ENCODE assay signal across 8 mouse cellular contexts in genomic region chr1:78008811-78009410, GRCm38 (mm10).
A peak's percentile ranks its signal among the peaks of the same experiment; 100 is the strongest.
DNase-seq lines count a peak whose midpoint lies in the region; ATAC-seq and TF ChIP-seq lines count a peak whose summit lies in the region.

No protein-coding gene starts in this region.

- H3K9me3 ChIP-seq in intestine, postnatal 0 days (ENCODE audit: control insufficient read depth): no peaks in the 10 kb centered on the region

- H3K36me3 ChIP-seq in intestine, postnatal 0 days (ENCODE audit: control insufficient read depth, insufficient read depth): no peaks in the 10 kb centered on the region

- no peaks in the 10 kb centered on the region for H3K4me1 ChIP-seq in intestine, postnatal 0 days (replicated peaks; ENCODE audit: control insufficient read depth, insufficient read depth, low read length)

- TF ChIP-seq CTCF in intestine, postnatal 0 days (IDR thresholded peaks at IDR 0.05; ENCODE audit: low read depth): peak; percentile 63

- no peak overlapping the region for H3K9ac ChIP-seq in intestine, postnatal 0 days (ENCODE audit: low read depth, low read length)

- H3K27me3 ChIP-seq in intestine, postnatal 0 days (replicated peaks; ENCODE audit: control insufficient read depth, insufficient read depth, low read length): no peaks in the 10 kb centered on the region

- ATAC-seq in intestine, postnatal 0 days: no peak

- no peak overlapping the region for H3K4me2 ChIP-seq in intestine, postnatal 0 days (replicated peaks; ENCODE audit: low read depth)

- no peak overlapping the region for H3K27ac ChIP-seq in intestine, postnatal 0 days (ENCODE audit: low read depth, low read length)

- 26% methylated on average over 16 of the region's 16 CpGs for WGBS in intestine, postnatal 0 days

- H3K4me3 ChIP-seq in intestine, postnatal 0 days (ENCODE audit: low read depth, low read length): no peak overlapping the region

- DNase-seq in gastrocnemius, postnatal 10 days: peak; percentile 21
- no peak for DNase-seq in gastrocnemius, postnatal 4 days (ENCODE audit: low spot score in 2 of 2)
- peak; percentile 10 for DNase-seq in urinary bladder, postnatal 25 days (ENCODE audit: low spot score)
- DNase-seq in urinary bladder, postnatal 10 days (ENCODE audit: low spot score): no peak
- DNase-seq in lung, postnatal 10 days: peak; percentile 36
- no peak for DNase-seq in frontal cortex, postnatal 25 days (ENCODE audit: low spot score in 2 of 2)
- no peak for DNase-seq in layer of hippocampus, adult 11-12 months (ENCODE audit: low spot score)

Comparison
In these comparisons a context has a peak if more than half of its experiments do, and no peak if none do; other contexts are left out.
1. DNase-seq: peak in gastrocnemius, postnatal 10 days (single experiment), urinary bladder, postnatal 25 days (single experiment) and lung, postnatal 10 days (single experiment); none in gastrocnemius, postnatal 4 days (0 of 2), urinary bladder, postnatal 10 days (single experiment), frontal cortex, postnatal 25 days (0 of 2) and layer of hippocampus, adult 11-12 months (single experiment).